Mouse (Mus musculus) urinary bladder, adult 2 months (tissue): ENCODE measurements around the gene Fasn. TPM values are rescaled to one million over a fixed set of nuclear protein-coding genes. Genes with fewer than 3 reads are reported as not detected.
"Not testable (repeated sequence)": the region's sequence is repeated elsewhere in the genome, so short reads cannot be mapped to it uniquely, and the experiment has no call there.

Experiments used
- DNase-seq: peaks from one replicate; pipeline ENCODE4 v3.0.0; 2022; ENCODE audit warnings: low spot score
- polyA plus RNA-seq: library from polyadenylated mRNA; depleted of rRNA; stranded (reverse); fragments of >200 nt; gene quantifications from 2 replicates; pipeline ENCODE4 v1.2.3, GENCODE M21; 2012; rRNA removed

Gene Fasn
- 187 and 188 TPM in 2 replicates for polyA plus RNA-seq

- peak; percentile 98 for DNase-seq
Measured at GRCm38 (mm10) chr11:120823956-120824786, at the start of gene Fasn. Gene Fasn (minus strand): TSS chr11:120824547.

DNA sequence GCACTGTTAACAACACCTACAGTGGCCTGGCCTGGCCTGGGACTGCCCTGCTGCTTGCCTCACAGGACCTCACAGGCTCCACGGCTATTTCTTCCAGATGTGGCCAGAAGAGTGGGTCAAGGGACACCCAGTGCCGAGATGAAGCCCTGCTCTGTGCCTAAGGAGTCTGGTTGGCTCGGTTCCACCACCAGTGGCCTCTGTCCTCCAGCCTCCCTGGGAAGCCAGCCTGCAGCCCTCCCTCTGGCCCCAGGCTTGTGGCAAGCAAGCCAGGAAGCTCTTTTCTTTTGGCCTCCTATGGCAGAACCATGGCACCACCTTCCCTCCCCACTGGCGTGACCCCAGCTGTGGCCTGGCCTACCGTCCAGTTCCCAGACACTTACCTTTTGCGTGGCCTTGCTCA, 48.9 kb upstream of the Fasn start:
- DNase-seq = no peak

- DNase-seq = no peak
Measured at GRCm38 (mm10) chr11:120871521-120871920, 47.2 kb upstream of the Fasn start.

DNA sequence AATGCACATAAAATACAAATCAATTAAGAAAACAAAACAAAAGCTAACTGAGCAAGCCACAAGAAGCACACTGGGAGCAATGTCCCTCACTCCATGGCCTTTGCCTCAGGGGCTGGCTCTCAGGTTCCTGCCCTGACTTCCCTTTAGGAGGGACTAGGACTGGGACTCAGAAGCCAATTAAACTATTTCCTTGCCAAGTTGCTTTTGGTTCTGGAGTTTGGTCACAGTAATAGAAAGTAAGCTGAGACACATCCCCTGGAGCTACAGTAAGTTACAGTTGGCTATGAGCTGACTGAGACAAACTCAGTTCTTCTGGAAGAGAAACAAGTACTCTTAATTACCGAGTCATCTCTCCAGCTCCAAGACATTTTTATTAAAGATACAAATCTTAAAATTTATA, 41.5 kb upstream of the Fasn start:
- no peak for DNase-seq

DNA sequence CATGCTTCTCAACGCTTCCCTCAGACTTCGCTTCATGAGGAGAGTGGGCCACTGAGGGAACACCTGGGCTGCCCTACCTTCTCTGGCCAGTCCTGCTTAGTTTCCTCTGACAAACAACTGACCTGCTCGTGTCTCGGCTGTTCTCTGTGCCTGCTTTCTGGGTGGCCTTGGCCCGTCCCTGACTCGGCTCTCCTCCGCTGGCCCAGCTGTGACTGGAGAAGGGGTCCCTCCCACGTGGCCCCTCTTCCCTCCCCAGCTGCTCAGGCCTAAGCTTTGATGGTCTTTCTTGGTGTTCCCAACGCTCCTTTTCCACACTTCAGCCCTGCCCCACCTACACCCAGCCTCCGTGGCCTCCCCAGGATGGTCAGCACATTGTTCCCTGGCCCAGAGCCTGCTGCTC, 38.5 kb upstream of the Fasn start:
- DNase-seq = no peak

GRCm38 (mm10) chr11:120855938-120856337, 31.6 kb upstream of the Fasn start:
- DNase-seq = not testable (repeated sequence)

DNA sequence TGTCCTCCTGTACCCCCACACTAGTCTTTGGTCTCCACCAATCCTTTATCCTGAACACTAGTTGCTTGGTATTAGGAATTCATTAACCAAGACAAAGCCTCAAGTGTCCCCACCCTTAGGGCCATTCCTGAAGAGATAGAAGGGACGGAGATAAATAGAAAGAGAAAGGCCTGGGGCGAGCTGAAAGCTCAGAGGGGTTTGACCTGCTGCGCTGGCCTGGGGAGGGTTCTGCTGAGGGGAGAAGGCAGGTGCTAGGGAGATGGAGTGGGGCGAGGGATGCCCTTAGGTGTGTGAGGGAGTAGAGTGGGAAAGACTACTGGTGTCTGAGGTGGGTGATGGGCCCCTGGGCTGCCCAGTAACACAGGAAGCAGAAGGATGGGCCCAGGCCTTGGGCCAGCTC, 29.4 kb upstream of the Fasn start:
- DNase-seq = no peak

GRCm38 (mm10) chr11:120853158-120853557, 28.8 kb upstream of the Fasn start:
- DNase-seq = no peak

DNA sequence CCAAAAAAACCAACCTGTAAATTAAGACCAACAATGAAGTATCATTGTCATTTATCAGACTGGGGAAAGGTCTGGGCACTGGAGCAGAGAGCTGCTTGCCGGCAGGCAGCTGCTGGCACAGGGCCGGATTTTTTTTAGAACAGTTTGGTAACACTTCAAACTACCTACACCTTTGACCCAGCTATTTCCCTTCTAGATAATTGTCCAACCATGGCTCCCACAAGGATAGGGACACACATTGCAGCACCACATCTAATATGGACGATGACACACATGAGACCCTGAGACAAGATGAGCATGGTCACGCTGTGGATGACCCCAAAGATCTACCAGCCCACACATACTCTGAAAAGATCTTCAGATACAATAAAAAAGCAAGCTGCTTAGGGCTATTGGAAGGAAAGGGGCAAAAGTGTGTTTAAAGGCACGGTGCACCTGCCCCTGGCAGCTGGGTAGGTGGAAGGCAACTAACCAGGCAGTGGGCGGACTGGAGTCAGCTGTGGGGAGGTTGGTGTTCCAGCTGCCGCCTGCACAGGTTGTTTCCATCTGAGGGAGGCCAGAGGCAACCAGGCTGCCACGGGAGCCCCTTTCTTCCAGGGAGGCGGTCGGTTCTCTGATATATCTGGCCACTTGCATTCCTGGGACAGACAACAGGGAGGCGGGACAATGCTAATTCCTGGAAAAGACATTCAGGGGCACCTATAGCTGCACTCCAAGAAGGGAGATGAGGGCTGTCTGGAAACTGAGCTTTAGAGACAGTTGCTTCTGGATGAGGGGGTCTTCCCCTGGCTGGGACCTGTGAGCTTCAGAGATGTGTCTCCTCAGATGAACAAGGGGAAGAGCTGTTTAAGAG, 28.0 kb upstream of the Fasn start:
- DNase-seq = no peak

- no peak for DNase-seq
Measured at GRCm38 (mm10) chr11:120851582-120851981, 27.2 kb upstream of the Fasn start.

- DNase-seq = no peak
Measured at GRCm38 (mm10) chr11:120851132-120851531, 26.8 kb upstream of the Fasn start.

GRCm38 (mm10) chr11:120850331-120851030, 26.1 kb upstream of the Fasn start:
- DNase-seq = no peak

GRCm38 (mm10) chr11:120846725-120847475, 22.6 kb upstream of the Fasn start:
- no peak for DNase-seq

DNA sequence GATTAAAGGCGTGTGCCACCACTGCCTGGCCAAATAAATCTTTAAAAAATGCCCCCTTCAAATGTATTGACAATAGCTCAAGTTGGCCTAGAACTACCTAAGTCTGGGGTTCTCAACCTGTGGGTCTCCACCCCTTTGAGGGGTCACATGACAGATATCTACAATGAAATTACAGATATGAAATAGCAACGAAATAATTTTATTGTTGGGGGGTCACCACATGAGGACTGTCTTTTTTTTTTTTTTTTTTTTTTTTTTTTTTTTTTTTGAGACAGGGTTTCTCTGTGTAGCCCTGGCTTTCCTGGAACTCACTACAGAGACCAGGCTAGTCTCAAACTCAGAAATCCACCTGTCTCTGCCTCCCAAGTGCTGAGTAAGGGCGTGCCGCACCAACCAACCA, 20.0 kb upstream of the Fasn start:
- DNase-seq = no peak

- DNase-seq = no peak
Measured at GRCm38 (mm10) chr11:120833555-120834280, 9.4 kb upstream of the Fasn start.

DNA sequence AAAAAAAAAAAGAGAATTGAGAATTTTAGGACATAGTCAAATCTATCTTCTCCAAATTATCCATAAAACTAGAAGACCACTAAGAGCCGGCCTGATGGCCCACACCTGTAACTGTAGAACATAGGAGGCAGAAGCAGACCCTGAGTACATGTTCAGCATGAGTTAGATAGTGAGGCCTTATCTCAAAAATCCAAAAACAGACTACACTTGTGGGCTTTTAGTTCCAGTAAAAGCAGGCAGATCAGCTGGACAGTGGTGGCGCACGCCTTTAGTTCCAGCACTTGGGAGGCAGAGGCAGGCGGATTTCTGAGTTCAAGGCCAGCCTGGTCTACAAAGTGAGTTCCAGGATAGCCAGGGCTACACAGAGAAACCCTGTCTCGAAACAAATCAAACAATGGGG, 8.6 kb upstream of the Fasn start:
- not testable (repeated sequence) for DNase-seq

DNA sequence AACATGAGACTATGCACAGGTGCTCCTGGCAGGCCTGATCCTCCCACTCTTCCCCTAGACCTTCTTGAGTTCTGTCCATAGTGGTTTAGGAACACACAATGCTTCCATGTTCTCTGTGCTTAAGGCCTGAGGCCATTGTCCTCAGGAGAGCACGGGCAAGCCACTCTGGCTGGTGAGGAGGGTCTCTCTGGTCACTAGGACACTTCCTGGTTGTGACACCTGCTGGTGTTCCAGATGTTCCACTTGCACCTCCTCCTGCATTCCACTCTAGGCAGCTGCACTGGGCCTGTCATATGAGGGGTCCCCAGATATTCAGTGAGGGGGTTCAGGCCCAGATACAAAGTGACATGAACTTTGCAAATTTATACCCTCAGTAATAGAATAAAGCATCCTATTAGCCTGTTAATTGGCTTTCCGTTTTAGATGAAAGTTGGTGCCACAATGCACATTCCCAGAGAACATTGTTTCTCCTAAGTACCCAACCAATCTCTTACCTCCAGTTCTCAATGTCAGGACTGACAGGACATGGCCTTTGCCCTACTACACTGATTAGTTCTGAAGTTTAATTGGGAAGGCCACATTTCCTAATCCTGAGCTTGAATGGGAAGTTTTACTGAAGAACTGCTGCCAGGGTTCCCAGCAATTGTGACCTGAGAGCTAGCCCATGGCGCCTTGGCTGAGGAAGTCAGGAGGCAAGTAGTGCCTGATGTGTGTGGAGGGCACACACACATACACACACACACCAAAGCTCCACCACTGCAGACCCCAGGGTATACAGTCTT, 7.5 kb upstream of the Fasn start:
- DNase-seq = no peak

DNA sequence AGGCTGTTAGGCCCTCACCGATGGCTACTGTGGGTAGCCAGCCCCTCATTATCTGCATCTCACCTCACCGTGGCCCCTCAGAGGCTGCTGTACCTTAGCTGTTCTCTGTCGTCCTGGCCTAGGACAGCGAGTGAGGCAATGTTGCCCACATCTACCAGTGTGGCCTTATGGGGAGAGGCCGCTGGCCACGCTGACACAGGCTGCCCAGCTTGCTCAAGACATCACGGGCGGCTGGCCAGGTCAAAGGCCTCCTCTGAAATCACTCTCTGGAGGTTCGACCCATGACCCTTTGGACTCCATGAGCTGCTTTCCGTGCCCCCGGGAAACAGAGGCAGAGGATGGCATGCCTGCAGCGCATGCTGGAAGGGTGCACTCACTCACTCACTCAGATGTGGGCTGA, 6.3 kb upstream of the Fasn start:
- DNase-seq = peak; percentile 19

DNA sequence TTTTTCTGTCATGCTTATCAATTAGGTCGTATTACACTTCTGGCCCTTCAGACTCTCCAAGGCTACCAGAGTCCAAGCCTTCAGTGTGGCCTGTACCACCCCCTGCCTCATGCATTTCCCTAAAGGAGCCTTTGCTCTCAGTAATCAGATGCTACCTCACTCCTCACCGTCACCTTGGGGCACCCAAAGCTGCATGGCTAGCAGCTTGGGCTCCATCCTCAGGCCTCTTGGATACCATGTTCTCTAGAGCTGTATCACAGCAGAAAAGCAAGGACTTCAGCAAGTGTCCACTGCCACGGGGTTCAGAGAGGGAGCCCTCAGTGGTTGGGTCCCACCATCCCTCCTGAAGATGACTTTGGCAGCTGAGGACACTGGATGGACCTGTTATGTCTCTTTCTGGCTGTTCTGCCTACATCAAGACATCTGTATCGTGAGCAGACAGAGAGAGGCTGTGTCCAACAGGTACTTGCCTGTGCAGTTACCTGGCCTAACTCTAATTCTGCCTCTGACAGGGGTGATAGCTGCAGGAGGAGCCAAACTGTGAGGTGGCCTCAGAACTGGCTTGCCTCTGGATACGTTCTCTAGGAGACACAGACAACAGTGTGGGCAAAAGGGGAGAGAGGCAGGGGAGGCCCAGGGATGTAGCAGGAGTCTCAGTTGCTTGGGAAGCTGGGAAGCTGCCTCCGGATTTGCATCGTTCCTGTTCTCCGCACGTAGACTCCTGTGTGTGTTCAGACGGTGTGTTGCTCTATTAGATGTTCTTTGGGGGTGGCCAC, 5.6 kb upstream of the Fasn start:
- no peak for DNase-seq
